Mouse (Mus musculus): ENCODE measurements around the gene Myh7. TPM values are rescaled to one million over a fixed set of nuclear protein-coding genes. Genes with fewer than 3 reads are reported as not detected.

Myh7 gene
- 0.03 TPM in 1 of 2 replicates, not detected in the other for polyA plus RNA-seq (2012; rRNA removed; ENCODE audit: low replicate concordance)

GRCm38 (mm10) chr14:54994136-54994868, at the start of gene Myh7:
TSS of gene Myh7 (minus strand) at chr14:54994626.

GRCm38 (mm10) chr14:55014991-55015766, 20.8 kb upstream of the Myh7 start, which contains the start of gene Ngdn:
TSS of gene Ngdn (plus strand) at chr14:55015454.

DNA sequence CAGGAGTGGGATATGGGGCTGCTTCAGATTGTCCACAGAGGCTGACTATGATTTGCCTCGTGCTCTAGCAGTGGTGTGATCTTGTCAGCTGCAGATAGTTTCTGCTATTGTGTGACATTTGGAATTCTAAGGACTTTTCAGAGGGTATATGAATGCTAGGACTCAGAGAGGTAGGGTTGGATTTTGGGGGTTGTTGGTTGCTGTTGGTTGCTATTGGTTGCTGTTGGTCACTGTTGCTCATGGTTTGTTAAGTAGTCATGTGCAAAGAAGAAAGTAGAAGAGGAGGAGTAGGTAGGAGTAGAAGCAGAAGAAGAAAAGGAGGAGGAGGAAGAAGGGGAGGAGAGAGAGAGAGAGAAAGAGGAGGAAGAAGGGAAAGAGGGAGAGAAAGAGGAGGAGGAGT, 17.8 kb downstream of the Myh7 start, which contains the start of gene Gm17428:
TSS of gene Gm17428 (plus strand) at position 301 of the 400 bp plus-strand sequence.

GRCm38 (mm10) chr14:54966320-54966977, 28.0 kb downstream of the Myh7 start, which contains the start of gene Myh6:
TSS of gene Myh6 (minus strand) at chr14:54966927.

DNA sequence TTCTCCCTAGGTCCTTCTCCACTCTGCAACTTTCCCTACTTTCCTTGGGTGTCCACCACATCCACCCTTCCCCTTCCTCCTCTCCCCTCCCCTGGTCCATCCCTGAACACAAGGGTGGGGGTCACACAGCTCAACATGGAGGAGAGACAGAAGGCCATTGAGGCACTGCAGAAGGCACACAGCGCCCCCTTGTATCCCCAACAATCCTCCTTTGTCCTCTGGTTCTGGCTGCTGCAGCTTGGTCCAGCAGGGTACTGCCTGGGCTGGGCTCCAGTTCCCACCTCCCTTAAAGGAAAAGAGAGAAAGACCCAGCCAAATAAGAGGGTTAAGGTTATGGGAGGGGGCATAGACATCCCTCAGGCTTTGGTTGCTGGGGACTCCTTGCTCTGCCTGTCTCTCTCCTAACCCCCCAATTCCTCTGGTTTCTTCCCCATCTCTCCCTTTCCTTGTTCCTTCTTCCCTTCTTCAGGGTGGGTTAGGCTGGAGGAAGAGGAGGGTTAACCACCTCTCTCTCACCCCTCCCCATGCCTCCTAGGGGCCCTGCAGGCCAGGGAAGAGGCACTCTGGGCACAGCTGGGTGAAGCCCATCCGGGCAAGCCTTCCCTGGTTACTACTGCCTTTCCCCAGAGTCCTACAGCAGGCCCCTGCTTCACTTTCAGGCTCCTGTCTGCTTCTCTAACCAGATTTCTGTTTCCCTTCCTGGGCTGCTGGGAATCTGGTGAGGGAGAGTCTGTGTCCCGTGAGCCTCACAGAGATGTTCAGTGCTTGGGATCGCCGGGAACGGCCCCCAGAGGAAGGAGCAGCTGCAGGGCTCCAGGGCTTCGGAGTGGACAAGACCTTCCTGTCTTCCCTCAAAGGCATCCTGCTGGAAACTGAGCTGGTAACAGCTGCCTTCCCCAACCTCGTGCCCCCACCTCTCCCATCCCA, 58.3 kb downstream of the Myh7 start, which contains the start of gene Cmtm5:
TSS of gene Cmtm5 (plus strand) at position 358 of the 927 bp plus-strand sequence.

GRCm38 (mm10) chr14:54932645-54933150, 61.7 kb downstream of the Myh7 start, which contains the start of gene Il25:
TSS of gene Il25 (plus strand) at chr14:54932695.

GRCm38 (mm10) chr14:54925349-54926342, 68.8 kb downstream of the Myh7 start, which contains the start of gene Efs:
TSS of gene Efs (minus strand) at chr14:54926126.

Other genes with a start within 250 kb of the Myh7 start
- 23.8 and 80.1 TPM in 2 replicates for gene Slc7a8, start 212.7 kb downstream of the Myh7 start, polyA plus RNA-seq (2012; rRNA removed; ENCODE audit: low replicate concordance)
- 0.14 TPM in 1 of 2 replicates, not detected in the other for gene Rnf212b, start 180.5 kb downstream of the Myh7 start, polyA plus RNA-seq (2012; rRNA removed; ENCODE audit: low replicate concordance)
- 7.0 and 8.3 TPM in 2 replicates for gene Homez, start 123.7 kb downstream of the Myh7 start, polyA plus RNA-seq (2012; rRNA removed; ENCODE audit: low replicate concordance)
- gene Ppp1r3e, start 117.1 kb downstream of the Myh7 start, polyA plus RNA-seq (2012; rRNA removed; ENCODE audit: low replicate concordance), result 26.2 and 28.9 TPM in 2 replicates
- gene Bcl2l2, start 111.2 kb downstream of the Myh7 start, polyA plus RNA-seq (2012; rRNA removed; ENCODE audit: low replicate concordance), result 69.8 and 79.4 TPM in 2 replicates
- gene Gm20521, start 111.2 kb downstream of the Myh7 start, polyA plus RNA-seq (2012; rRNA removed; ENCODE audit: low replicate concordance), result 3.5 TPM in 1 of 2 replicates, not detected in the other
- gene Pabpn1, start 102.1 kb downstream of the Myh7 start, polyA plus RNA-seq (2012; rRNA removed; ENCODE audit: low replicate concordance), result 151 and 188 TPM in 2 replicates
- 69.2 and 135 TPM in 2 replicates for gene Slc22a17, start 81.5 kb downstream of the Myh7 start, polyA plus RNA-seq (2012; rRNA removed; ENCODE audit: low replicate concordance)
- 27.8 and 56.0 TPM in 2 replicates for gene Efs, start 68.5 kb downstream of the Myh7 start, polyA plus RNA-seq (2012; rRNA removed; ENCODE audit: low replicate concordance)
- gene Il25, start 61.9 kb downstream of the Myh7 start, polyA plus RNA-seq (2012; rRNA removed; ENCODE audit: low replicate concordance), result not detected in 2 replicates
- gene Cmtm5, start 58.4 kb downstream of the Myh7 start, polyA plus RNA-seq (2012; rRNA removed; ENCODE audit: low replicate concordance), result 1.2 and 2.3 TPM in 2 replicates
- gene Myh6, start 27.7 kb downstream of the Myh7 start, polyA plus RNA-seq (2012; rRNA removed; ENCODE audit: low replicate concordance), result 0.37 TPM in 1 of 2 replicates, not detected in the other
- gene Gm17428, start 17.7 kb downstream of the Myh7 start, polyA plus RNA-seq (2012; rRNA removed; ENCODE audit: low replicate concordance), result not detected in 2 replicates
- gene Ngdn, start 20.8 kb upstream of the Myh7 start, polyA plus RNA-seq (2012; rRNA removed; ENCODE audit: low replicate concordance), result 14.0 and 16.3 TPM in 2 replicates
- 0.57 and 1.7 TPM in 2 replicates for gene Zfhx2, start 97.7 kb upstream of the Myh7 start, polyA plus RNA-seq (2012; rRNA removed; ENCODE audit: low replicate concordance)
- gene Thtpa, start 100.2 kb upstream of the Myh7 start, polyA plus RNA-seq (2012; rRNA removed; ENCODE audit: low replicate concordance), result 9.1 and 14.5 TPM in 2 replicates
- 39.1 and 40.8 TPM in 2 replicates for gene Ap1g2, start 112.0 kb upstream of the Myh7 start, polyA plus RNA-seq (2012; rRNA removed; ENCODE audit: low replicate concordance)
- gene Jph4, start 122.3 kb upstream of the Myh7 start, polyA plus RNA-seq (2012; rRNA removed; ENCODE audit: low replicate concordance), result 0.60 and 9.7 TPM in 2 replicates
- not detected in 2 replicates for gene Dhrs2, start 227.4 kb upstream of the Myh7 start, polyA plus RNA-seq (2012; rRNA removed; ENCODE audit: low replicate concordance)

Measured in subcutaneous adipose tissue, adult 2 months (tissue).